Mouse (Mus musculus): ENCODE measurements at regions not wholly inside any gene's neighbourhood (a gene's known extent, or its start where the extent isn't known, plus 50 kb on each side); places are given as distances from the start of the nearest gene placed in this dataset.
A peak's percentile ranks its signal among the peaks of the same experiment; 100 is the strongest.

GRCm38 (mm10) chr14:54161916-54162315 lies 92.0 kb downstream of the Dad1 start:
- Histone ChIP-seq H3K36me3 (ENCODE audit: control insufficient read depth, insufficient read depth, low read length) (no peaks in the 10 kb centered on the region; the same call in 1 of the 2 replicates), H3K27ac (ENCODE audit: control insufficient read depth, insufficient read depth, low read length) (peak overlapping the region; percentile 6; the same call in 1 of the 2 replicates), H3K4me3 (ENCODE audit: control insufficient read depth, insufficient read depth, low read length) (peak overlapping the region; percentile 31), H3K4me1 (replicated peaks; ENCODE audit: control insufficient read depth, insufficient read depth, low read length) (peaks cover 47% of the 10 kb centered on the region), H3K27me3 (ENCODE audit: control insufficient read depth, insufficient read depth, low read length) (no peaks in the 10 kb centered on the region)
- no peak for DNase-seq
- TF ChIP-seq POLR2A (IDR thresholded peaks at IDR 0.05; ENCODE audit: control insufficient read depth, extremely low read depth, insufficient read depth, low read length, poor library complexity) (no peak), CTCF (IDR thresholded peaks at IDR 0.05; ENCODE audit: borderline replicate concordance, control insufficient read depth, extremely low read depth, insufficient read depth, low read length, poor library complexity) (no peak)
- 94% methylated on average over 8 of the region's 8 CpGs for WGBS

- peak overlapping the region; percentile 29 for H3K4me3 ChIP-seq (ENCODE audit: control insufficient read depth, insufficient read depth, low read length)
- H3K36me3 ChIP-seq (ENCODE audit: control insufficient read depth, insufficient read depth, low read length) = no peaks in the 10 kb centered on the region; the same call in 1 of the 2 replicates
- H3K27me3 ChIP-seq (ENCODE audit: control insufficient read depth, insufficient read depth, low read length) = no peaks in the 10 kb centered on the region
- TF ChIP-seq POLR2A (IDR thresholded peaks at IDR 0.05; ENCODE audit: control insufficient read depth, extremely low read depth, insufficient read depth, low read length, poor library complexity) (no peak), CTCF (IDR thresholded peaks at IDR 0.05; ENCODE audit: borderline replicate concordance, control insufficient read depth, extremely low read depth, insufficient read depth, low read length, poor library complexity) (no peak)
- 88% methylated on average over 7 of the region's 7 CpGs for WGBS
- H3K4me1 ChIP-seq (replicated peaks; ENCODE audit: control insufficient read depth, insufficient read depth, low read length) = peaks cover 48% of the 10 kb centered on the region
- peak overlapping the region; percentile 47; the same call in 1 of the 2 replicates for H3K27ac ChIP-seq (ENCODE audit: control insufficient read depth, insufficient read depth, low read length)
- DNase-seq = no peak
Measured at GRCm38 (mm10) chr14:54161206-54161605, 92.7 kb downstream of the Dad1 start.

GRCm38 (mm10) chr14:54159816-54160215 lies 94.1 kb downstream of the Dad1 start:
- Histone ChIP-seq H3K27me3 (ENCODE audit: control insufficient read depth, insufficient read depth, low read length) (no peaks in the 10 kb centered on the region), H3K4me1 (replicated peaks; ENCODE audit: control insufficient read depth, insufficient read depth, low read length) (peaks cover 49% of the 10 kb centered on the region), H3K27ac (ENCODE audit: control insufficient read depth, insufficient read depth, low read length) (peak overlapping the region; percentile 72; the same call in 1 of the 2 replicates), H3K4me3 (ENCODE audit: control insufficient read depth, insufficient read depth, low read length) (peak overlapping the region; percentile 41), H3K36me3 (ENCODE audit: control insufficient read depth, insufficient read depth, low read length) (no peaks in the 10 kb centered on the region; the same call in 1 of the 2 replicates)
- WGBS = 95% methylated on average over 7 of the region's 7 CpGs
- no peak for TF ChIP-seq CTCF (IDR thresholded peaks at IDR 0.05; ENCODE audit: borderline replicate concordance, control insufficient read depth, extremely low read depth, insufficient read depth, low read length, poor library complexity)
- no peak for TF ChIP-seq POLR2A (IDR thresholded peaks at IDR 0.05; ENCODE audit: control insufficient read depth, extremely low read depth, insufficient read depth, low read length, poor library complexity)
- DNase-seq = no peak

- Histone ChIP-seq H3K36me3 (ENCODE audit: control insufficient read depth, insufficient read depth, low read length) (no peaks in the 10 kb centered on the region; the same call in 1 of the 2 replicates), H3K27me3 (ENCODE audit: control insufficient read depth, insufficient read depth, low read length) (no peaks in the 10 kb centered on the region), H3K4me3 (ENCODE audit: control insufficient read depth, insufficient read depth, low read length) (peak overlapping the region; percentile 31), H3K27ac (ENCODE audit: control insufficient read depth, insufficient read depth, low read length) (peak overlapping the region; percentile 61), H3K4me1 (replicated peaks; ENCODE audit: control insufficient read depth, insufficient read depth, low read length) (peaks cover 50% of the 10 kb centered on the region)
- no peak for DNase-seq
- 88% methylated on average over 9 of the region's 9 CpGs for WGBS
- TF ChIP-seq POLR2A (IDR thresholded peaks at IDR 0.05; ENCODE audit: control insufficient read depth, extremely low read depth, insufficient read depth, low read length, poor library complexity) (no peak), CTCF (IDR thresholded peaks at IDR 0.05; ENCODE audit: borderline replicate concordance, control insufficient read depth, extremely low read depth, insufficient read depth, low read length, poor library complexity) (no peak)
Measured at GRCm38 (mm10) chr14:54158214-54158965, 95.5 kb downstream of the Dad1 start.

GRCm38 (mm10) chr14:54156536-54156935 lies 97.4 kb downstream of the Dad1 start:
- Histone ChIP-seq H3K4me3 (ENCODE audit: control insufficient read depth, insufficient read depth, low read length) (peak overlapping the region; percentile 35), H3K27me3 (ENCODE audit: control insufficient read depth, insufficient read depth, low read length) (no peaks in the 10 kb centered on the region), H3K36me3 (ENCODE audit: control insufficient read depth, insufficient read depth, low read length) (no peaks in the 10 kb centered on the region; the same call in 1 of the 2 replicates), H3K4me1 (replicated peaks; ENCODE audit: control insufficient read depth, insufficient read depth, low read length) (peaks cover 48% of the 10 kb centered on the region), H3K27ac (ENCODE audit: control insufficient read depth, insufficient read depth, low read length) (0 out of 2 replicates have a peak overlapping the region, but pooled peaks have one; percentile 30)
- DNase-seq = no peak
- TF ChIP-seq CTCF (IDR thresholded peaks at IDR 0.05; ENCODE audit: borderline replicate concordance, control insufficient read depth, extremely low read depth, insufficient read depth, low read length, poor library complexity) = no peak
- TF ChIP-seq POLR2A (IDR thresholded peaks at IDR 0.05; ENCODE audit: control insufficient read depth, extremely low read depth, insufficient read depth, low read length, poor library complexity) = no peak
- WGBS = 88% methylated on average over 6 of the region's 6 CpGs

- Histone ChIP-seq H3K27ac (ENCODE audit: control insufficient read depth, insufficient read depth, low read length) (no peak overlapping the region), H3K4me1 (replicated peaks; ENCODE audit: control insufficient read depth, insufficient read depth, low read length) (peaks cover 52% of the 10 kb centered on the region), H3K4me3 (ENCODE audit: control insufficient read depth, insufficient read depth, low read length) (no peak overlapping the region), H3K27me3 (ENCODE audit: control insufficient read depth, insufficient read depth, low read length) (no peaks in the 10 kb centered on the region), H3K36me3 (ENCODE audit: control insufficient read depth, insufficient read depth, low read length) (no peaks in the 10 kb centered on the region)
- WGBS = 38% methylated on average over 6 of the region's 6 CpGs
- peak; percentile 79 for DNase-seq
- no peak for TF ChIP-seq CTCF (IDR thresholded peaks at IDR 0.05; ENCODE audit: borderline replicate concordance, control insufficient read depth, extremely low read depth, insufficient read depth, low read length, poor library complexity)
- TF ChIP-seq POLR2A (IDR thresholded peaks at IDR 0.05; ENCODE audit: control insufficient read depth, extremely low read depth, insufficient read depth, low read length, poor library complexity) = no peak
Measured at GRCm38 (mm10) chr14:54152485-54153235, 101.2 kb downstream of the Dad1 start.
